Comparison of ENCODE assay signal across 7 mouse cellular contexts in the genomic region with DNA sequence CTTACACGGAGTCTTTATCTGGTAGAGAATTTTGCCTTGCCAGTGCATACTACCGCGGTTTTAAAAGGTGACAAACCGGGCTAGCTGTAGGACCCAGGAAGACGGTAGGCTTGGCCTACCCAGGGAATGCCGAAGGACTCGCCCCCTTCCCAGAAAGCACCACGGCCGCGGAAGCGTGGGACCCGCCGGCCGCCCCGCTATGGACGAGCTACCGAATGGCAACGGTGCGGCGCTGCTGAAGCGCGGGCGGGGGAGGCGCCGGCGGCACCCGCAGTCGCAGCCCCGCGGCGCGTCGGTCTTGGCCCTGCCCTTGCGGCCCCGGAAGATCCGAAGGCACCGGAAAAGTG. TPM values are rescaled to one million over a fixed set of nuclear protein-coding genes. Genes with fewer than 3 reads are reported as not detected.
A peak's percentile ranks its signal among the peaks of the same experiment; 100 is the strongest.
DNase-seq lines count a peak whose midpoint lies in the region; ATAC-seq lines count a peak whose summit lies in the region.

TSS of gene Riox1 (plus strand) at position 116 of the 347 bp plus-strand sequence.

- H3K4me3 ChIP-seq in embryonic facial prominence, embryonic 11.5 days (ENCODE audit: low read depth, low read length) = peak within 1 kb of the TSS; percentile 84
- peak within 1 kb of the TSS; percentile 82 for H3K4me3 ChIP-seq in limb, embryonic 11.5 days (ENCODE audit: low read depth, low read length)
- peak within 1 kb of the TSS; percentile 94 for H3K4me3 ChIP-seq in midbrain, embryonic 13.5 days (replicated peaks)

- H3K9me3 ChIP-seq in embryonic facial prominence, embryonic 11.5 days (replicated peaks; ENCODE audit: control insufficient read depth, low read length) = no peaks in the 10 kb centered on the region
- no peaks in the 10 kb centered on the region for H3K9me3 ChIP-seq in limb, embryonic 11.5 days (ENCODE audit: control insufficient read depth, low read length)
- H3K9me3 ChIP-seq in midbrain, embryonic 13.5 days = no peaks in the 10 kb centered on the region

- no peaks in the 10 kb centered on the region for H3K27me3 ChIP-seq in embryonic facial prominence, embryonic 11.5 days (ENCODE audit: control insufficient read depth, insufficient read depth, low read length)
- H3K27me3 ChIP-seq in limb, embryonic 11.5 days (ENCODE audit: control insufficient read depth, insufficient read depth, low read length) = no peaks in the 10 kb centered on the region
- H3K27me3 ChIP-seq in midbrain, embryonic 13.5 days = no peaks in the 10 kb centered on the region

- peak within 1 kb of the TSS; percentile 56 for H3K27ac ChIP-seq in embryonic facial prominence, embryonic 11.5 days (replicated peaks; ENCODE audit: low read depth, low read length)
- peak within 1 kb of the TSS; percentile 62 for H3K27ac ChIP-seq in limb, embryonic 11.5 days (replicated peaks; ENCODE audit: low read depth, low read length)
- H3K27ac ChIP-seq in midbrain, embryonic 13.5 days = peak within 1 kb of the TSS; percentile 89

- peak within 1 kb of the TSS; percentile 83 for H3K9ac ChIP-seq in embryonic facial prominence, embryonic 11.5 days (replicated peaks; ENCODE audit: low read length)
- peak within 1 kb of the TSS; percentile 86 for H3K9ac ChIP-seq in limb, embryonic 11.5 days (ENCODE audit: low read length)
- peak within 1 kb of the TSS; percentile 88 for H3K9ac ChIP-seq in midbrain, embryonic 13.5 days (replicated peaks)

- peak within 1 kb of the TSS; percentile 95 for H3K4me2 ChIP-seq in embryonic facial prominence, embryonic 11.5 days (ENCODE audit: low read depth, low read length)
- H3K4me2 ChIP-seq in limb, embryonic 11.5 days (ENCODE audit: low read depth, severe bottlenecking) = peak within 1 kb of the TSS; percentile 68
- H3K4me2 ChIP-seq in midbrain, embryonic 13.5 days (replicated peaks) = peak within 1 kb of the TSS; percentile 89

- peak; percentile 93 for ATAC-seq in embryonic facial prominence, embryonic 11.5 days (replicated peaks; ENCODE audit: insufficient number of reproducible peaks, low FRiP score, low TSS enrichment, low read depth)
- peak; percentile 86; the same call in 1 of the 2 replicates for ATAC-seq in limb, embryonic 11.5 days (ENCODE audit: insufficient number of reproducible peaks, low FRiP score, low TSS enrichment, low read depth)
- ATAC-seq in midbrain, embryonic 13.5 days = peak; percentile 97

- peak; percentile 91 for DNase-seq in adrenal gland, postnatal 10 days
- DNase-seq in embryonic facial prominence, embryonic 11.5 days (ENCODE audit: low spot score) = peak; percentile 94
- DNase-seq in heart, adult 11 months = peak; percentile 99
- peak; percentile 86 for DNase-seq in kidney, adult 18-20 months
- peak; percentile 88 for DNase-seq in limb, embryonic 11.5 days (ENCODE audit: low spot score)
- DNase-seq in spleen, adult 12 weeks (ENCODE audit: low spot score) = peak; percentile 59

- WGBS in embryonic facial prominence, embryonic 11.5 days = under 1% methylated on average over 26 of the region's 37 CpGs
- WGBS in limb, embryonic 11.5 days = under 1% methylated on average over 37 of the region's 37 CpGs
- WGBS in midbrain, embryonic 13.5 days = under 1% methylated on average over 36 of the region's 37 CpGs

- no peaks in the 10 kb centered on the region; the same call in 1 of the 2 replicates for H3K4me1 ChIP-seq in embryonic facial prominence, embryonic 11.5 days (ENCODE audit: control insufficient read depth, insufficient read depth, low read length)
- peaks cover 7% of the 10 kb centered on the region; the same call in 1 of the 2 replicates for H3K4me1 ChIP-seq in limb, embryonic 11.5 days (ENCODE audit: control insufficient read depth, insufficient read depth, low read length)
- peaks cover 42% of the 10 kb centered on the region for H3K4me1 ChIP-seq in midbrain, embryonic 13.5 days (replicated peaks)

- H3K36me3 ChIP-seq in embryonic facial prominence, embryonic 11.5 days (replicated peaks; ENCODE audit: control insufficient read depth, insufficient read depth, low read depth, low read length) = no peaks in the 10 kb centered on the region; the same call in 1 of the 2 replicates
- H3K36me3 ChIP-seq in limb, embryonic 11.5 days (ENCODE audit: control insufficient read depth, insufficient read depth, low read length) = no peaks in the 10 kb centered on the region; the same call in 1 of the 2 replicates
- H3K36me3 ChIP-seq in midbrain, embryonic 13.5 days = peaks cover 16% of the 10 kb centered on the region

RNA-seq across cellular contexts. Expression of gene Riox1, which starts in this region (rescaled TPM):
- 10 to 100 TPM; 12.1 to 17.8 TPM for total RNA-seq in adrenal gland, postnatal 10 days (2021)
- 15.0 and 17.4 TPM in 2 replicates for polyA plus RNA-seq in embryonic facial prominence, embryonic 11.5 days (2014; fragmentation: Nextera tagmentation; extraction: Ambion mirVana)
- polyA plus RNA-seq in limb, embryonic 11.5 days (2014; fragmentation: Nextera tagmentation; extraction: Ambion mirVana) = 19.1 and 20.1 TPM in 2 replicates
- 9.1 and 12.1 TPM in 2 replicates for polyA plus RNA-seq in midbrain, embryonic 13.5 days (2015; fragmentation: Nextera tagmentation; extraction: Ambion mirVana)

Comparison
In these comparisons a context has a peak if more than half of its experiments do, and no peak if none do; other contexts are left out.
1. Peak in every context shown above with its lines: DNase-seq, ATAC-seq, H3K4me3 ChIP-seq and H3K27ac ChIP-seq.